Mouse (Mus musculus): ENCODE data around the gene Secisbp2l.

DNA sequence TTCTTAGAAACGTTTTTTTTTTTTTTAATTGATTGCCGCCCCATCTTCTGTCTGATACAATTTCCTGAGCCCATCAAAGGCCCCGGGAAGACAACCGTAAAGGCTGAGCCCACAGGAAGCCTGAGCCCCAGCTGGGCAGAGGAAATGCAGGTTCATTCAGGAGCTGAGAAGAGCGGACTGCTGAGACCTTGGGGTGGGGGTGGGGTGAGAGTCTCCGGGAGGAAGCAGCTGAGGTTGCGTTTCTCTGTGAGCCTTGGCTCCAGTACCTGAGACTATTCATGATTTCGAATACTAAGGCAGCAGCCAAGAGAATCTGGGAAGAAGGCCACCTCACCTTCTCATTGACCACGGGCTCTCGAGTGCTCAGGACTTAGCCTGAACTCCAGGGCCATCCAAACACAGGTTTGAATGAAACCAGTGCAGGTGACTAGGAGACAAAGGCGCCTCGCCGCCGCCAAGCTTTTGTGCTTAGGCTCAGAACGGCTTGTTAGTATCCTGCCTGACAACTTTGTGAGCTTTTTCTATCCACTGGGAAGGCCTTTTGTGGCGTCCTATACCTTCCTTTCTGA, 58.0 kb downstream of the Secisbp2l start:
- TF ChIP-seq POLR2A (IDR thresholded peaks at IDR 0.05; ENCODE audit: low read depth, low read length) (no peak), MAZ (IDR thresholded peaks at IDR 0.05; ENCODE audit: low read depth, low read length) (no peak), CTCF (conservative IDR thresholded peaks at IDR 0.05 in 1 of 2, IDR thresholded peaks at IDR 0.05 in 1 of 2; ENCODE audit: low read depth in 2 of 2, low read length in 2 of 2) (no peak), RAD21 (IDR thresholded peaks at IDR 0.05; ENCODE audit: low read depth, low read length) (no peak), EP300 (IDR thresholded peaks at IDR 0.05; ENCODE audit: low read length) (no peak; the same call in 1 of the 2 replicates), ZNF384 (IDR thresholded peaks at IDR 0.05; ENCODE audit: low read depth, low read length) (no peak)

Measured in CH12.LX (cell line).